ENCODE assay signal across 11 mouse cellular contexts in genomic region chr17:5935680-5936079, GRCm38 (mm10). TPM values are rescaled to one million over a fixed set of nuclear protein-coding genes. Genes with fewer than 3 reads are reported as not detected.
DNase-seq lines count a peak whose midpoint lies in the region; ATAC-seq lines count a peak whose summit lies in the region.
"Had no signal": no experiment of that assay in that cellular context is flagged by ENCODE, and none has a peak within 500 bp of the region (broad histone marks: within the 10 kb centered on the region; RNA-seq: fewer than 3 reads in every experiment).

No protein-coding gene starts in this region.

- DNase-seq in kidney, postnatal 4 days: no peak
- DNase-seq in thymus, postnatal 0 days (ENCODE audit: low spot score): peak; percentile 38
- DNase-seq in thymus, postnatal 10 days (ENCODE audit: low spot score in 2 of 2): no peak
- no peak for DNase-seq in adrenal gland, adult 18-20 months (ENCODE audit: low spot score in 2 of 2)
- no peak for DNase-seq in spleen, adult 12 weeks (ENCODE audit: low spot score)
- DNase-seq in T-cell, adult 2 months (ENCODE audit: low spot score): no peak
- DNase-seq: gastrocnemius, postnatal 10 days; layer of hippocampus, postnatal 36 days had no signal

- no peak overlapping the region for H3K4me3 ChIP-seq in kidney, embryonic 15.5 days (replicated peaks)
- no peak overlapping the region for H3K4me3 ChIP-seq in intestine, embryonic 15.5 days (replicated peaks)

- WGBS in kidney, embryonic 15.5 days: 59% methylated on average over 3 of the region's 3 CpGs
- WGBS in intestine, embryonic 15.5 days: 42% methylated on average over 3 of the region's 3 CpGs

- H3K4me1 ChIP-seq in kidney, embryonic 15.5 days: peaks cover 28% of the 10 kb centered on the region
- H3K4me1 ChIP-seq in intestine, embryonic 15.5 days (replicated peaks): 0 out of 2 replicates have a peak, but pooled peaks cover 14% of the 10 kb centered on the region

- no peak for ATAC-seq in kidney, embryonic 15.5 days (replicated peaks; ENCODE audit: low FRiP score)
- no peak for ATAC-seq in intestine, embryonic 15.5 days

- peaks cover 6% of the 10 kb centered on the region; the same call in 1 of the 2 replicates for H3K36me3 ChIP-seq in kidney, embryonic 15.5 days
- peaks cover 3% of the 10 kb centered on the region for H3K36me3 ChIP-seq in intestine, embryonic 15.5 days

- peaks cover 6% of the 10 kb centered on the region for H3K27me3 ChIP-seq in kidney, embryonic 15.5 days
- no peaks in the 10 kb centered on the region for H3K27me3 ChIP-seq in intestine, embryonic 15.5 days (replicated peaks)

- no peaks in the 10 kb centered on the region for H3K9me3 ChIP-seq in kidney, embryonic 15.5 days (replicated peaks)
- H3K9me3 ChIP-seq in intestine, embryonic 15.5 days: no peaks in the 10 kb centered on the region
- H3K9me3 ChIP-seq: limb, embryonic 15.5 days had no signal

- H3K9ac ChIP-seq in kidney, embryonic 15.5 days: no peak overlapping the region
- no peak overlapping the region for H3K9ac ChIP-seq in intestine, embryonic 15.5 days
- H3K9ac ChIP-seq: limb, embryonic 15.5 days had no signal

- H3K27ac ChIP-seq in kidney, embryonic 15.5 days: no peak overlapping the region
- 0 out of 2 replicates have a peak overlapping the region, but pooled peaks have one; percentile 63 for H3K27ac ChIP-seq in intestine, embryonic 15.5 days
- H3K27ac ChIP-seq: limb, embryonic 15.5 days had no signal

- 0 out of 2 replicates have a peak overlapping the region, but pooled peaks have one; percentile 79 for H3K4me2 ChIP-seq in kidney, embryonic 15.5 days
- H3K4me2 ChIP-seq in intestine, embryonic 15.5 days (replicated peaks): no peak overlapping the region

RNA-seq across cellular contexts. Expression of gene Synj2, which starts 5.4 kb away (rescaled TPM):
- 3.2 and 3.8 TPM in 2 replicates for polyA plus RNA-seq in kidney, embryonic 15.5 days (2015; fragmentation: Nextera tagmentation; extraction: Ambion mirVana)
- 4.2 and 4.5 TPM in 2 replicates for polyA plus RNA-seq in thymus, postnatal 0 days (2015; fragmentation: Nextera tagmentation; extraction: Ambion mirVana)
- 4.8 and 4.9 TPM in 2 replicates for polyA plus RNA-seq in intestine, embryonic 15.5 days (2015; fragmentation: Nextera tagmentation; extraction: Ambion mirVana)
- total RNA-seq in adrenal gland, adult 18-20 months (2021): 10 to 100 TPM in 1 of 2 experiments, 1 to 10 TPM in 1; 9.7 to 13.4 TPM
